Mouse (Mus musculus) forebrain, postnatal 0 days (tissue): ENCODE results near the gene Efnb3. TPM values are rescaled to one million over a fixed set of nuclear protein-coding genes. Genes with fewer than 3 reads are reported as not detected.
"Not testable (repeated sequence)": the region's sequence is repeated elsewhere in the genome, so short reads cannot be mapped to it uniquely, and the experiment has no call there.

Experiments used
- ATAC-seq: fragments of 200-750 bp; cut with Nextera tagmentation; 2 replicates; pipeline ENCODE4 v1.8.0; 2017; ENCODE audit warnings: mild to moderate bottlenecking, moderate library complexity
- DNase-seq: peaks from one replicate; pipeline ENCODE4 v3.0.0-alpha.2; 2015
- H3K27ac ChIP-seq: fragments of 300-500 bp; sonication (generic); 2 replicates; pipeline ENCODE4 v1.5.1; 2014; ENCODE audit warnings: low read depth, mild to moderate bottlenecking, antibody characterized with exemption, low read length, moderate library complexity, mixed read lengths
- H3K27me3 ChIP-seq: fragments of 300-500 bp; sonication (generic); 2 replicates; pipeline ENCODE4 v1.6.1; 2014; ENCODE audit warnings: mild to moderate bottlenecking, low read length, mixed read lengths; ENCODE audit not compliant: insufficient read depth
- H3K36me3 ChIP-seq: fragments of 300-500 bp; sonication (generic); 2 replicates; pipeline ENCODE4 v1.6.1; 2014; ENCODE audit warnings: mild to moderate bottlenecking, moderate library complexity; ENCODE audit not compliant: insufficient read depth
- H3K4me1 ChIP-seq: fragments of 300-500 bp; sonication (generic); 2 replicates; pipeline ENCODE4 v1.6.1; 2014; ENCODE audit warnings: antibody characterized with exemption; ENCODE audit not compliant: insufficient read depth
- H3K4me2 ChIP-seq: fragments of 300-500 bp; sonication (generic); 2 replicates; pipeline ENCODE4 v1.6.1; 2014; ENCODE audit warnings: low read depth, mild to moderate bottlenecking, moderate library complexity
- H3K4me3 ChIP-seq: fragments of 300-500 bp; sonication (generic); 2 replicates; pipeline ENCODE4 v1.5.1; 2014; ENCODE audit warnings: low read depth, low read length, mixed read lengths
- H3K9ac ChIP-seq: fragments of 300-500 bp; sonication (generic); 2 replicates; pipeline ENCODE4 v1.6.1; 2014; ENCODE audit warnings: mild to moderate bottlenecking
- H3K9me3 ChIP-seq: fragments of 300-500 bp; sonication (generic); 2 replicates; pipeline ENCODE4 v1.6.1; 2016; ENCODE audit warnings: low read length
- CTCF ChIP-seq: sonication (generic); IDR thresholded peaks from 2 replicates; pipeline ENCODE4 v1.5.1; 2016; ENCODE audit warnings: antibody characterized with exemption, control low read depth, low read depth
- WGBS: fragments of 180-500 bp; shearing (Covaris S2); extraction: QIAGEN DNeasy Blood & Tissue Kit; methylation state at CpG from one replicate; pipeline ENCODE4 v1.1.7; 2014; 5-methylcytosine and 5-hydroxymethylcytosine counted together
- polyA plus RNA-seq: library from polyadenylated mRNA; unstranded; fragments of >200 nt; fragmentation: Nextera tagmentation; extraction: Ambion mirVana; gene quantifications from 2 replicates; pipeline ENCODE4 v1.2.1, GENCODE M21; 2015
- total RNA-seq: library from RNA; depleted of rRNA; stranded (reverse); fragments of >200 nt; gene quantifications from 2 replicates; pipeline ENCODE4 v1.2.3, GENCODE M21; 2014

Gene Efnb3
- total and polyA plus RNA-seq, 2 experiments from 2014 or later = 171 to 184 TPM

DNA sequence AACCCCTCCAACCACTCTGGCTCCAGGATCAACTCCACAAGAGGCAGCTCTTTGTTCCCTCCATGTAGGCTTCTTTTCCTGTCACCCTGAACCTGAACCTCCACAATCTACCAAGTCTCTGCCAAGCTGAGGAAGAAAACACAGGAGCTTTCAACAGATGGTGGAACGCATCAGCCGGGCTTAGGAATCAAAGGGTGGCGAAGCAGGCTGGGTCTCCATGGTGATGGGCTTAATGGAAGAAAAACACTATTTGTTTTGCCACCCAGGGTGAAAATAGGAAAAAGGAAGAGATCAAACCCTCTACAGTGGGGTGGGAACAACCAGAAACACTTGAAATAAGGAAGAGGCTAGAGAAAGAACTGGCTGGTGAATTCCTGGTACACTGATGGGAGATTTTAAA, 16.4 kb downstream of the Efnb3 start:
- DNase-seq = peak; percentile 58
- Histone ChIP-seq H3K36me3 (0 out of 2 replicates have a peak, but pooled peaks cover 3% of the 10 kb centered on the region), H3K4me3 (no peak overlapping the region), H3K27ac (peak overlapping the region; percentile 80), H3K27me3 (no peaks in the 10 kb centered on the region), H3K9ac (0 out of 2 replicates have a peak overlapping the region, but pooled peaks have one; percentile 10), H3K9me3 (no peaks in the 10 kb centered on the region), H3K4me1 (peaks cover 43% of the 10 kb centered on the region), H3K4me2 (0 out of 2 replicates have a peak overlapping the region, but pooled peaks have one; percentile 10)
- TF ChIP-seq CTCF = no peak
- 7% methylated on average over 3 of the region's 3 CpGs for WGBS
- no peak for ATAC-seq

- not testable (repeated sequence) for H3K9me3 ChIP-seq, H3K4me2 ChIP-seq, H3K4me3 ChIP-seq, H3K27me3 ChIP-seq, H3K36me3 ChIP-seq, H3K9ac ChIP-seq, H3K27ac ChIP-seq, ATAC-seq, DNase-seq
- WGBS = 79% methylated on average over 1 of the region's 3 CpGs
- peaks cover 30% of the 10 kb centered on the region for H3K4me1 ChIP-seq
Measured at GRCm38 (mm10) chr11:69541741-69542140, 18.3 kb downstream of the Efnb3 start.

DNA sequence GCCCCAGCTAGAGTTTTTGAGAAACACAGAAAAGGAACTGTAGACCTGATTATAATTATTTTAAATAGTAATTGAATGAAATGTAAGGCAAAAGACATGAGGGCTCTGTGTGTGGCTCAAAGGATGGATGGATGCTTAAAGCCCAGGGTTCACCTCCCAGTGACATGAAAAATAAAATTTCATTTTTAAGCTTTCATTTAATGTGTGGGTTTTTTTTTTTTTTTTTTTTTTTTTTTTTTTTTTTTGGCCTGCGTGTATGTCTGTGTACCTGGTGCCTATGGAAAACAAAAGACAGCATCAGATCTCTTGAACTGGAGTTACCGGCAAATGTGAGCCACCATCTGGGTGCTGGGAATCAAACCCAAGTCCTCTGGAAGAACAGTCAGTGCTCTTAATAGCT, 19.3 kb downstream of the Efnb3 start:
- ATAC-seq (no peak), DNase-seq (no peak)
- Histone ChIP-seq H3K27me3 (no peaks in the 10 kb centered on the region), H3K9me3 (no peaks in the 10 kb centered on the region), H3K4me2 (no peak overlapping the region), H3K9ac (no peak overlapping the region), H3K4me3 (no peak overlapping the region), H3K27ac (no peak overlapping the region), H3K36me3 (0 out of 2 replicates have a peak, but pooled peaks cover 3% of the 10 kb centered on the region), H3K4me1 (peaks cover 23% of the 10 kb centered on the region)
- WGBS = 87% methylated on average over 2 of the region's 2 CpGs
- no peak for TF ChIP-seq CTCF

- TF ChIP-seq CTCF = no peak
- H3K4me2 ChIP-seq = no peak overlapping the region
- DNase-seq = no peak
- 77% methylated on average over 1 of the region's 1 CpGs for WGBS
- no peak overlapping the region for H3K27ac ChIP-seq
- H3K4me3 ChIP-seq = no peak overlapping the region
- no peak for ATAC-seq
- H3K27me3 ChIP-seq = no peaks in the 10 kb centered on the region
- no peak overlapping the region for H3K9ac ChIP-seq
- no peaks in the 10 kb centered on the region for H3K9me3 ChIP-seq
- 0 out of 2 replicates have a peak, but pooled peaks cover 3% of the 10 kb centered on the region for H3K36me3 ChIP-seq
- H3K4me1 ChIP-seq = no peaks in the 10 kb centered on the region
Measured at GRCm38 (mm10) chr11:69534990-69535389, 25.0 kb downstream of the Efnb3 start.

GRCm38 (mm10) chr11:69532480-69533150, 27.4 kb downstream of the Efnb3 start:
- H3K4me3 ChIP-seq = no peak overlapping the region
- no peak for TF ChIP-seq CTCF
- no peak overlapping the region for H3K27ac ChIP-seq
- no peaks in the 10 kb centered on the region for H3K27me3 ChIP-seq
- no peak for ATAC-seq
- no peak for DNase-seq
- H3K9ac ChIP-seq = no peak overlapping the region
- H3K4me1 ChIP-seq = peaks cover 5% of the 10 kb centered on the region
- whole genome bisulfite sequencing = 81% methylated on average over 7 of the region's 7 CpGs
- H3K9me3 ChIP-seq = no peaks in the 10 kb centered on the region
- no peak overlapping the region for H3K4me2 ChIP-seq
- H3K36me3 ChIP-seq = no peaks in the 10 kb centered on the region

DNA sequence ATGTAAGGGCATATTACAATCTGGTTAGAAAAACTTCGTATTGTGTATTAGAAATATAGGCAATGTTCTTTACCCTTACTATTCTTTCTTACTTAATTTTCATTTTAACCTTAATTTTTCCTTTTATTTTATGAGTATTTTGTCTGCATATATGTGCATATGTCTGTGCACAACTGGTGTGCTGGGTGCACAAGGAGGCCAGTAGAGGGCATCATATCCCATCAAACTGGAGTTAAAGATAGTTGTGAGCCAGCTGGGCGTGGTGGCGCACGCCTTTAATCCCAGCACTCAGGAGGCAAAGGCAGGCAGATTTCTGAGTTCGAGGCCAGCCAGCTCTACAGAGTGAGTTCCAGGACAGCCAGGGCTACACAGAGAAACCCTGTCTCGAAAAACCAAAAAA, 29.2 kb downstream of the Efnb3 start:
- H3K4me3 ChIP-seq, H3K4me2 ChIP-seq, H3K9me3 ChIP-seq, ATAC-seq, H3K36me3 ChIP-seq, H3K9ac ChIP-seq, H3K27ac ChIP-seq, H3K27me3 ChIP-seq, DNase-seq: not testable (repeated sequence)
- peak; percentile 46; the same call in 1 of the 2 replicates for TF ChIP-seq CTCF
- H3K4me1 ChIP-seq = peaks cover 20% of the 10 kb centered on the region
- 87% methylated on average over 6 of the region's 6 CpGs for WGBS

DNA sequence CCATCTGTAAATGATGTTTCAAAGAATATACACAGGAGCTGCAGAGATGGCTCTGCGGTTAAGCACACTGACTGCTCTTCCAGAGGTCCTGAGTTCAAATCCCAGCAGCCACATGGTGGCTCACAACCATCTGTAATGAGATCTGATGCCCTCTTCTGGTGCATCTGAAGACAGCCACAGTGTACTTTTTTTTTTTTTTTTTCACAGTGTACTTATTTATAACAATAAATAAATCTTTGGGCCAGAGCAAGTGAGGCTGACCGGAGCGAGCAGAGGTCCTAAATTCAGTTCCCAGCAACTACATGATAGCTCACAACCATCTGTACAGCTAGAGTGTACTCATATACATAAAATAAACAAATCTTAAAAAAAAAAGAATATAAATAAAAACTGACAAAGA, 29.7 kb downstream of the Efnb3 start:
- 94% methylated on average over 3 of the region's 3 CpGs for WGBS
- not testable (repeated sequence) for H3K9me3 ChIP-seq, H3K36me3 ChIP-seq, DNase-seq, H3K27ac ChIP-seq, H3K4me2 ChIP-seq, H3K9ac ChIP-seq, ATAC-seq, H3K27me3 ChIP-seq, H3K4me3 ChIP-seq
- peaks cover 20% of the 10 kb centered on the region for H3K4me1 ChIP-seq
